Mouse (Mus musculus): Measurements from ENCODE around the gene Pop5. TPM values are rescaled to one million over a fixed set of nuclear protein-coding genes. Genes with fewer than 3 reads are reported as not detected.

The Pop5 gene
- total RNA-seq, 2 experiments from 2014 or later, result 76.3 to 85.9 TPM

Other genes with a start within 250 kb of the Pop5 start
- 10 to 100 TPM; 52.0 to 54.1 TPM for gene Sppl3, start 224.7 kb upstream of the Pop5 start, total RNA-seq (2021)
- not detected for gene Gm10401, start 137.5 kb upstream of the Pop5 start, total RNA-seq (2021)
- gene Acads, start 116.5 kb upstream of the Pop5 start, total RNA-seq (2021), result 100 to 1,000 TPM; 156 to 220 TPM
- 10 to 100 TPM; 38.9 to 45.3 TPM for gene Unc119b, start 100.9 kb upstream of the Pop5 start, total RNA-seq (2021)
- gene Mlec, start 77.7 kb upstream of the Pop5 start, total RNA-seq (2021), result 100 to 1,000 TPM; 184 to 197 TPM
- gene Cabp1, start 41.5 kb upstream of the Pop5 start, total RNA-seq (2021), result 10 to 100 TPM; 34.8 to 42.3 TPM
- 100 to 1,000 TPM; 232 to 275 TPM for gene Rnf10, start 37.1 kb downstream of the Pop5 start, total RNA-seq (2021)
- 10 to 100 TPM; 54.2 to 61.9 TPM for gene Coq5, start 43.8 kb downstream of the Pop5 start, total RNA-seq (2021)
- 100 to 1,000 TPM; 211 to 322 TPM for gene Dynll1, start 65.2 kb downstream of the Pop5 start, total RNA-seq (2021)
- 10 to 100 TPM; 73.7 to 77.0 TPM for gene Srsf9, start 91.3 kb downstream of the Pop5 start, total RNA-seq (2021)
- 10 to 100 TPM; 17.7 to 21.7 TPM for gene Gatc, start 105.3 kb downstream of the Pop5 start, total RNA-seq (2021)
- 10 to 100 TPM; 32.4 to 47.5 TPM for gene Triap1, start 105.4 kb downstream of the Pop5 start, total RNA-seq (2021)
- gene Cox6a1, start 113.1 kb downstream of the Pop5 start, total RNA-seq (2021), result 1,000 to 10,000 TPM; 1,319 to 1,418 TPM
- gene Msi1, start 193.8 kb downstream of the Pop5 start, total RNA-seq (2021), result 10 to 100 TPM; 15.7 to 18.5 TPM
- not detected for gene Pla2g1b, start 230.4 kb downstream of the Pop5 start, total RNA-seq (2021)
- 10 to 100 TPM; 20.8 to 22.6 TPM for gene Sirt4, start 248.9 kb downstream of the Pop5 start, total RNA-seq (2021)